Mouse (Mus musculus): ENCODE measurements at regions not wholly inside any gene's neighbourhood (a gene's known extent, or its start where the extent isn't known, plus 50 kb on each side); places are given as distances from the start of the nearest gene placed in this dataset.

DNA sequence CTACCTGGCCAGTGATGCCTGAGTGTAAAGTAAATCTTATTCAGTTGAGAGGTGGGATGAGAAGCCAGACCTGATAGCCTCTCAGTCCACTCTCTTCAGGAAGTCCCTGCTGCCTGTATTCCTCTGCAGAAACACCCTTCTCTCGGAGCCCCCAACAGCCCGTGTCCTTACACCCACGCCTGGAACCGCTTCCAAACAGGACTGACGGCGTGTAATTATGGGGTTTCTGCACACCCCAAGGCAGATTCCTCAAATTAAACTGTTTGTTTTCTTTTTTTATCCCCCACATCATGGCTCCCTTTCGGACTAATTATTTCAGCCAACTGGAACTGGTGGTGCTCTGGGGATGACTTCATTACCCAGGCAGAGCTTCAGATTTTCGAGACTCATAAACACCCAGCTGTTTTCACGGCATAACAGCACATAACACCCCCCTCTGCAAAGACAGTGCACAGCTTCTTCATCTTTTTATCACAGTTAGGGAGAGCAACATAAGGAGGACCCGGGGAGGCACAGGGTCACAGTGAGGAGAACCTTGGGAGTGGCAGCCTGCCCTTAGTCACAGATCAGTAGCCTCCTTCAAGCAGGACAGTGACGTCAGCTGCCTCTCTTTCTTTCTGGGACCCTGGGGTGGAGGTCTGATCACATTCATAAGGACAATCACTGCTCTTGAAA lies 117.1 kb downstream of the Dll1 start:
- TF ChIP-seq CTCF (conservative IDR thresholded peaks at IDR 0.05; ENCODE audit: insufficient read depth, insufficient read length, low read depth, low read length) (no peak), POLR2A (IDR thresholded peaks at IDR 0.05; ENCODE audit: low read depth, low read length) (no peak)

All from kidney, adult 2 months (tissue).